Mouse (Mus musculus) ovary, postnatal 36 days (tissue): ENCODE results near the gene Vmn1r41.

Source experiments
- DNase-seq: peaks from one replicate; pipeline ENCODE4 v3.0.0; 2022; ENCODE audit warnings: low spot score, mixed read lengths

Gene Vmn1r41

DNA sequence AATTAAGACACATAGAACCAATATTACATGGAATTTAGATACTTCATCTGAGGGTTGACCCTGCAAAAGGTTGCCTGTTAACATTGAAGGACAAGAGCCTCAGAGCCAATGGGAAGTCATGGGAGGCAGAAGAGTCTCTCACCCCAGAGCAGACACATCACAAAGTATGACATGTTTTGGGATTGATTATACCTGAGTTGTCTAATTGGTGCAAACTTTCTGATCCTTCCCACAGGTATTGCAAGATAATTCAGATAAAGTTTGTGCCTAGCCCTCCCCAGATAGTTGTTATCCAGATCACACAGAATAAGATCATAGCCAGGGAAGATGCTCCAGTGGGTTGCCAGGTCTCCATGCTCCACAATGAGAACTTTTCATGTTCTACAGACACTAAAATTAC lies at the start of gene Vmn1r41:
Gene Vmn1r41 (plus strand): TSS at position 301 of the 400 bp plus-strand sequence.
- no peak for DNase-seq

DNA sequence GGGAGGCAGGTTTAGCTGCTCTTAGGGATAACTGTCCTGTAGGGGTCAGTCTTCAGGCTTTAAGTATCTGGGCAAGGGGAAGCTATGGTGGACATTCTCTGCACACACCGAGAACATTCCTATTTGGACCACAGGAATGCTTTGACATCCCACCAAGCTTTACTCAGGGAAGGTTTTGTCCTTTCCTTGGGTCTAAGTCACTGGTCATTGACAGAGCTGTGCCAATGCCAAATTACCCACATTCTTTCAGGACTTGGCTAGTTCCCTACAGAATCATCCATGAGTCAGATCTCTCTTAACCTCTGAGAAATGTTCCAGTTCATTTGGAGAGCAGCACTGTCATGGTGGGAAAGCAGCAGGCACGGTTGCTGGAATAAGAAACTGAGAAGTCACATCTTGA lies 33.9 kb upstream of the Vmn1r41 start:
- no peak for DNase-seq

DNA sequence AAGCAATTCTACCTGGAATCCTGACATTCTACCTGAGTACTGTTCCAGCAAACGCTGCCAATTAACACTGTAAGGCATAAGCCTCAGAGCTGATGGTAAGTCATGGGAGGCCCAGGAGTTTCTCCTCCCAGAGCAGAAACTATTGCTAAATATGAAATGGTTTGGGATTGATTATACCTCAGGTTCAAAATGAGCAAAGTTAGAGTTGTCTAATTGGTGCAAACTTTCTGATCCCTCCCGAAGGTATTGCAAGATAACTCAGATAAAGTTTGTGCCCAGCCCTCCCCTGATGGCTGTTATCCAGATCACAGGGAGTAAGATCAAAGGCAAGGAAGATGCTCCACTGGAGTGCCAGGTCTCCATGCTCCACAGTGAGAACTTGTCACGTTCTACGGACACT lies 33.3 kb upstream of the Vmn1r41 start, which contains the start of gene Vmn1r40:
Gene Vmn1r40 (plus strand): TSS at position 301 of the 400 bp plus-strand sequence.
- no peak for DNase-seq

DNA sequence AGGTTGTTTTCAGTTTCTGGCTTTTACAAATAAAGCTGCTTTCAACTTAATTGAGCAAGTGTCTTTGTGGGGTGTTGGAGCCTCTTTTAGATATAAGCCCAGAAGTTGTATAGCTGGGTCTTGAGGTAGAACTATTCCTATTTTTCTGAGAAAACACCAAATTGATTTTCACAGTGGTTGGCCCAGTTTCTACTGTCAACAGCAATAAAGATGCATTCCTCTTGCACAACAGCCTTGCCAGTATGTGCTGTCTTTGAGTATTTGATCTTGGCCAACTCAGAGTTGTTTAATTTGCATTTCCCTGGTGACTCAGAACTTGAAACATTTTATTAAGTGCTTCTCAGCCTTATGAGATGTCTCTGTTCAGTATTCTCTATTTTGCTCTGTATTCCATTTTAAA lies 22.5 kb upstream of the Vmn1r41 start:
- no peak for DNase-seq

DNA sequence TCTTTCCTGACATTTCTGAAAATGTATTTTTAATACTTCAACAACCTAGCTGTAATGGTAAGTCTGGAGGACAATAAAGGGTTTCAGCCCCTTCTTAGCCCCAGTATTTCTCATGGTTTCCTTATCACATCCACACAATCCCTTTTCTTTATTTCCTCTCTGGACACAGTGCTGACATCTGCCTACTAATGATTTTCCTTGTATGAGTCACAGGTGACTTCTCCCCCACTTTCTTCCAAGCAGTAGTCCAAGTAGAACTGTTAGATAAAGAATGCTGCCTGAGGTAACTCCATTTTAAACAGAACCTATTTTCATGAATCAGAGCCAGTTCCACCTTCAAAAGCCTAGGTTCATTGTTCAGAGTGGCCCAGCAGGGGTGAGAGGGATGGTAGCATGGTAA lies 2.2 kb downstream of the Vmn1r41 start:
- no peak for DNase-seq

DNA sequence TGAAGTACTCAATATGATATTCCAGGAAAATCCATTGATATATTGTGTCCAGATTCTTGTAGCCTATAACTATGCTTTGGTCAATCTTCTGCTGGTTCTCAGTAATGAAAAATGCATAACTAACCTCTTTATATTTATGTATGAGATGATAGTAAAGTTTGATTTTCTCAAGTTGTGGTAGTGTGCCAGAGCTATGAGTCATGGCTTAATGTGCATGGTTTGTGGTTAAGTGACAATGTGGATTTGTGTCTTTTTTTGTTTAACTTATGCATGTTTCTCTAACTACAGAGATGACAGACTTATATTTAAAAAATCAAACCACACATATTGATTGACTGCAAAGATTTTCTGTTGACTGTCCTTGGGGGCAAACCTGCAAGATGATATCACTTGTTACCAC lies 49.7 kb downstream of the Vmn1r41 start:
- no peak for DNase-seq
